Mouse (Mus musculus) CH12.LX (cell line): ENCODE results near the gene Hdac11. TPM values are rescaled to one million over a fixed set of nuclear protein-coding genes. Genes with fewer than 3 reads are reported as not detected.

ENCODE experiments used
- DNase-seq: peaks from one replicate; pipeline ENCODE4 v3.0.0-alpha.2; 2013; ENCODE audit errors: extremely low read depth
- H3K27ac ChIP-seq: 2 replicates; pipeline ENCODE4 v1.5.1; 2012; ENCODE audit warnings: low read depth, mild to moderate bottlenecking, control low read depth, moderate library complexity; ENCODE audit not compliant: insufficient read depth
- H3K27me3 ChIP-seq: replicated peaks from 2 replicates; pipeline ENCODE3; 2012; ENCODE audit warnings: inconsistent platforms
- H3K36me3 ChIP-seq, 2 experiments: replicated peaks in 1 of 2; 2 replicates each; pipeline versions ENCODE3 to v1.6.1; 2012; ENCODE audit warnings: inconsistent platforms in 1 of 2, low read length in 1 of 2, mild to moderate bottlenecking in 1 of 2, mixed read lengths in 1 of 2, moderate library complexity in 1 of 2; ENCODE audit not compliant: control insufficient read depth in 1 of 2, insufficient read depth in 1 of 2
- H3K4me1 ChIP-seq, 2 experiments: 2 replicates each; pipeline ENCODE4 v1.6.1; 2012; ENCODE audit warnings: inconsistent platforms in 1 of 2, moderate library complexity in 1 of 2; ENCODE audit not compliant: insufficient read depth in 2 of 2, control insufficient read depth in 1 of 2
- H3K4me2 ChIP-seq: 2 replicates; pipeline ENCODE4 v1.6.1; 2012; ENCODE audit warnings: low read depth, mild to moderate bottlenecking, control low read depth; ENCODE audit not compliant: poor library complexity, insufficient read depth, severe bottlenecking
- H3K4me3 ChIP-seq, 3 experiments: fragments of 150-350 bp in 1 of 3; sonication (generic) in 1 of 3; replicated peaks in 1 of 3; 2 replicates each; pipeline versions ENCODE3 to v1.5.1; 2011 to 2012; ENCODE audit warnings: low read depth in 2 of 3, low read length in 2 of 3, mild to moderate bottlenecking in 2 of 3, moderate library complexity in 2 of 3, control low read depth in 1 of 3, improper control_type of control experiment in 1 of 3, inconsistent platforms in 1 of 3, mixed read lengths in 1 of 3; ENCODE audit not compliant: poor library complexity in 1 of 3
- H3K79me2 ChIP-seq: replicated peaks from 2 replicates; pipeline ENCODE4 v1.6.1; 2012; ENCODE audit warnings: mild to moderate bottlenecking, moderate library complexity; ENCODE audit not compliant: control insufficient read depth, poor library complexity, insufficient read depth, severe bottlenecking; ENCODE audit errors: extremely low read depth
- H3K9ac ChIP-seq: 2 replicates; pipeline ENCODE4 v1.6.1; 2012; ENCODE audit warnings: low read depth, mild to moderate bottlenecking, control low read depth, moderate library complexity; ENCODE audit not compliant: insufficient read depth
- H3K9me3 ChIP-seq: replicated peaks from 2 replicates; pipeline ENCODE3; 2012; ENCODE audit warnings: low read length, inconsistent platforms, mixed read lengths
- CHD2 ChIP-seq: IDR thresholded peaks from 2 replicates; pipeline ENCODE4 v1.6.1; 2011; ENCODE audit warnings: low read length, improper control_type of control experiment
- E2F4 ChIP-seq: IDR thresholded peaks from 2 replicates; pipeline ENCODE4 v1.6.1; 2011; ENCODE audit warnings: low read depth, low read length, improper control_type of control experiment; ENCODE audit not compliant: insufficient replicate concordance
- EP300 ChIP-seq: IDR thresholded peaks from 2 replicates; pipeline ENCODE4 v1.6.1; 2011; ENCODE audit warnings: low read length, improper control_type of control experiment
- ETS1 ChIP-seq: conservative IDR thresholded peaks from 2 replicates; pipeline ENCODE4 v1.6.1; 2012; ENCODE audit warnings: low read depth, mild to moderate bottlenecking, inconsistent platforms, low read length, improper control_type of control experiment, moderate library complexity
- GABPA ChIP-seq: IDR thresholded peaks from 2 replicates; pipeline ENCODE4 v1.6.1; 2012; ENCODE audit warnings: low read depth, low read length, improper control_type of control experiment, inconsistent platforms; ENCODE audit not compliant: insufficient replicate concordance
- IRF4 ChIP-seq: IDR thresholded peaks from 2 replicates; pipeline ENCODE4 v1.6.1; 2014; ENCODE audit warnings: low read depth, mild to moderate bottlenecking, inconsistent platforms, low read length, improper control_type of control experiment
- JUND ChIP-seq: conservative IDR thresholded peaks from 2 replicates; pipeline ENCODE4 v1.6.1; 2011; ENCODE audit warnings: low read depth, low read length, improper control_type of control experiment
- KAT2A ChIP-seq: IDR thresholded peaks from 2 replicates; pipeline ENCODE4 v1.6.1; 2012; ENCODE audit warnings: low read length, improper control_type of control experiment, inconsistent platforms; ENCODE audit not compliant: insufficient replicate concordance
- MAX ChIP-seq: IDR thresholded peaks from 2 replicates; pipeline ENCODE4 v1.6.1; 2011; ENCODE audit warnings: low read length, improper control_type of control experiment
- MEF2A ChIP-seq: IDR thresholded peaks from 2 replicates; pipeline ENCODE4 v1.6.1; 2014; ENCODE audit warnings: low read depth, mild to moderate bottlenecking, inconsistent platforms, low read length, improper control_type of control experiment, borderline replicate concordance
- MXI1 ChIP-seq: IDR thresholded peaks from 2 replicates; pipeline ENCODE4 v1.6.1; 2011; ENCODE audit warnings: mild to moderate bottlenecking, low read depth, low read length, improper control_type of control experiment
- NRF1 ChIP-seq: IDR thresholded peaks from 2 replicates; pipeline ENCODE4 v1.6.1; 2014; ENCODE audit warnings: low read depth, mild to moderate bottlenecking, inconsistent platforms, low read length, improper control_type of control experiment, moderate library complexity
- POLR2A ChIP-seq: IDR thresholded peaks from 2 replicates; pipeline ENCODE4 v1.6.1; 2011; ENCODE audit warnings: low read depth, mild to moderate bottlenecking, improper control_type of control experiment, low read length
- TBP ChIP-seq: conservative IDR thresholded peaks from 2 replicates; pipeline ENCODE4 v1.6.1; 2011; ENCODE audit warnings: low read depth, low read length, improper control_type of control experiment
- TCF12 ChIP-seq: IDR thresholded peaks from 2 replicates; pipeline ENCODE4 v1.6.1; 2014; ENCODE audit warnings: low read depth, mild to moderate bottlenecking, inconsistent platforms, low read length, improper control_type of control experiment
- UBTF ChIP-seq: IDR thresholded peaks from 2 replicates; pipeline ENCODE4 v1.6.1; 2012; ENCODE audit warnings: low read depth, mild to moderate bottlenecking, inconsistent platforms, low read length, improper control_type of control experiment, moderate library complexity
- USF1 ChIP-seq: IDR thresholded peaks from 2 replicates; pipeline ENCODE4 v1.6.1; 2014; ENCODE audit warnings: low read depth, mild to moderate bottlenecking, inconsistent platforms, low read length, improper control_type of control experiment
- ZC3H11A ChIP-seq: IDR thresholded peaks from 2 replicates; pipeline ENCODE4 v1.6.1; 2012; ENCODE audit warnings: low read depth, mild to moderate bottlenecking, inconsistent platforms, low read length, improper control_type of control experiment
- ZKSCAN1 ChIP-seq: IDR thresholded peaks from 2 replicates; pipeline ENCODE4 v1.6.1; 2012; ENCODE audit warnings: low read depth, inconsistent platforms, low read length, improper control_type of control experiment, borderline replicate concordance
- ZNF384 ChIP-seq: IDR thresholded peaks from 2 replicates; pipeline ENCODE4 v1.6.1; 2012; ENCODE audit warnings: low read depth, low read length, improper control_type of control experiment, inconsistent platforms
- dilution Hi-C: fragments of 300-500 bp; cut with MboI; formaldehyde crosslinking; loops from 2 replicates; pipeline ENCODE4 v1.14.3; 2020; ENCODE audit warnings: low sequenced_read_pairs; ENCODE audit not compliant: extremely low pct_unique_long_range_greater_than_20kb, extremely low pct_ligation_motif_present
- in situ Hi-C: fragments of 300-500 bp; cut with MboI; formaldehyde crosslinking; loops from 3 replicates; pipeline ENCODE4 v1.14.3; 2019; ENCODE audit warnings: low sequenced_read_pairs, low pct_ligation_motif_present, low pct_unique_long_range_greater_than_20kb, mixed read lengths
- polyA plus RNA-seq: library from polyadenylated mRNA; unstranded; fragments of >175 nt; gene quantifications from 2 replicates; pipeline ENCODE4 v1.2.1, GENCODE M21; 2012; ENCODE audit warnings: low read depth; ENCODE audit not compliant: insufficient read length
- total RNA-seq, 2 experiments: library from RNA; depleted of rRNA; stranded (reverse); fragments of 300-350 nt in 1 of 2; fragments of >200 nt in 1 of 2; gene quantifications; 2 replicates each; pipeline ENCODE4 v1.2.3; 2012 to 2014

Gene Hdac11
- total and polyA plus RNA-seq, 3 experiments: 0.53 to 2.1 TPM; not detected in 1

- in situ Hi-C loops (no loop called here), dilution Hi-C loops (no loop called here)
- Histone ChIP-seq H3K27ac (no peak overlapping the region), H3K4me1 (no peaks in the 10 kb centered on the region), H3K9ac (no peak overlapping the region), H3K79me2 (no peaks in the 10 kb centered on the region), H3K9me3 (no peaks in the 10 kb centered on the region), H3K27me3 (peaks cover 97% of the 10 kb centered on the region), H3K4me2 (no peak overlapping the region), H3K36me3 (no peaks in the 10 kb centered on the region), H3K4me3 (no peak overlapping the region)
- DNase-seq: no peak
- TF ChIP-seq TCF12: no peak
- no peak for TF ChIP-seq POLR2A
- no peak for TF ChIP-seq KAT2A
- TF ChIP-seq TBP: no peak
These were observed 44.1 kb downstream of the Hdac11 start for GRCm38 (mm10) chr6:91200429-91201188.

- no peak for TF ChIP-seq ETS1
- TF ChIP-seq EP300: no peak
- TF ChIP-seq TBP: no peak
- TF ChIP-seq GABPA: no peak
- TF ChIP-seq POLR2A: no peak
- TF ChIP-seq ZKSCAN1: no peak
- no peak for TF ChIP-seq E2F4
- TF ChIP-seq ZC3H11A: no peak
- TF ChIP-seq IRF4: no peak
- no peak for TF ChIP-seq USF1
- TF ChIP-seq MXI1: no peak
- TF ChIP-seq NRF1: no peak
- TF ChIP-seq UBTF: no peak
- no peak for TF ChIP-seq ZNF384
- TF ChIP-seq MAX: no peak
- no peak for TF ChIP-seq CHD2
- TF ChIP-seq MEF2A: no peak
- TF ChIP-seq JUND: no peak
- H3K9me3 ChIP-seq: no peaks in the 10 kb centered on the region
- no peak for DNase-seq
- H3K36me3 ChIP-seq: no peaks in the 10 kb centered on the region
- in situ Hi-C loops: no loop called here
- H3K9ac ChIP-seq: no peak overlapping the region
- no peak overlapping the region for H3K27ac ChIP-seq
- H3K4me1 ChIP-seq: no peaks in the 10 kb centered on the region
- no peak overlapping the region for H3K4me2 ChIP-seq
- dilution Hi-C loops: no loop called here
- H3K27me3 ChIP-seq: peaks cover 97% of the 10 kb centered on the region
- H3K79me2 ChIP-seq: no peaks in the 10 kb centered on the region
- no peak overlapping the region for H3K4me3 ChIP-seq
These were observed 45.4 kb downstream of the Hdac11 start for GRCm38 (mm10) chr6:91201881-91202341.
